ENCODE assay signal across 16 mouse cellular contexts in the genomic region with DNA sequence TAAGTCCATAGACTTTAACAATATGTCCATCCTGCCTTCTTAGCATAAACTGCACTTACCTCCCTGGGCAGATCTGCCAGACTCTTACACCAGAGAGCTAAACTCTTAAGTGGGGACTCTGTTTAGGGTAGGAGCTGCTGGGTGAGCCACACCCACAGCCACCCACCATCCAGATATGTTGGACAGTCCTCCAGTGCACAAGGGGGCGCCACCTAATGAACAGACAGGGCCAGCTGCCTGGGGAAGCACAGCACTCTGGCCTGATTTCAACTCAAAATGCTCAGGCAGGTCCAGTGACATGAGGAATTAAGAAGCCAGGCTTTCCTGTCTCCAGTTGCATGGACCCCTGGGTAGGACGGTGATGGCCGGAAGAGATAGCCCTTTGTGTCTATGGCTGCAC.
DNase-seq lines count a peak whose midpoint lies in the region; ATAC-seq and TF ChIP-seq lines count a peak whose summit lies in the region.
"Had no signal": no experiment of that assay in that cellular context is flagged by ENCODE, and none has a peak within 500 bp of the region (broad histone marks: within the 10 kb centered on the region; RNA-seq: fewer than 3 reads in every experiment).

No protein-coding gene starts in this region.

- TF ChIP-seq CTCF in kidney, adult 2 months (conservative IDR thresholded peaks at IDR 0.05; ENCODE audit: insufficient read depth, insufficient read length, low read depth, low read length) = 0 out of 2 replicates have a peak, but pooled peaks have one; percentile 10

- no peaks in the 10 kb centered on the region for H3K36me3 ChIP-seq in kidney, adult 2 months (ENCODE audit: control insufficient read depth, insufficient read depth, low read length)
- H3K36me3 ChIP-seq in kidney, embryonic 14.5 days (ENCODE audit: control insufficient read depth, insufficient read depth, low read length) = no peaks in the 10 kb centered on the region
- H3K36me3 ChIP-seq: embryonic facial prominence, embryonic 12.5 days; liver, embryonic 13.5 days had no signal

- no peak for TF ChIP-seq POLR2A in kidney, adult 2 months (IDR thresholded peaks at IDR 0.05; ENCODE audit: low read depth, low read length)

- no peaks in the 10 kb centered on the region for H3K9me3 ChIP-seq in kidney, embryonic 14.5 days (ENCODE audit: control insufficient read depth, low read length)
- H3K9me3 ChIP-seq: embryonic facial prominence, embryonic 12.5 days; liver, embryonic 13.5 days had no signal

- 93% methylated on average over 3 of the region's 3 CpGs for WGBS in kidney, adult 2 months
- WGBS in kidney, embryonic 14.5 days = 99% methylated on average over 3 of the region's 3 CpGs

- no peak for ATAC-seq in kidney, embryonic 14.5 days (ENCODE audit: low FRiP score, low TSS enrichment)

- H3K27ac ChIP-seq in kidney, adult 2 months (ENCODE audit: insufficient read depth, low read depth, low read length) = no peak overlapping the region
- H3K27ac ChIP-seq in kidney, embryonic 14.5 days (ENCODE audit: low read depth, low read length) = no peak overlapping the region
- H3K27ac ChIP-seq: embryonic facial prominence, embryonic 12.5 days; kidney, postnatal 0 days; liver, embryonic 13.5 days had no signal

- no peak overlapping the region for H3K9ac ChIP-seq in kidney, embryonic 14.5 days (ENCODE audit: low read depth, low read length)
- H3K9ac ChIP-seq: embryonic facial prominence, embryonic 12.5 days; liver, embryonic 13.5 days had no signal

- intact Hi-C loops in left cerebral cortex, postnatal 36 days (cut with DNase I) = no loop called here

- no peak overlapping the region for H3K4me3 ChIP-seq in kidney, adult 2 months (ENCODE audit: insufficient read depth, low read depth, low read length)
- no peak overlapping the region for H3K4me3 ChIP-seq in kidney, embryonic 14.5 days (ENCODE audit: low read length)
- H3K4me3 ChIP-seq: embryonic facial prominence, embryonic 12.5 days; liver, embryonic 13.5 days; myocyte had no signal

- DNase-seq in kidney, adult 2 months = no peak
- DNase-seq in thymus, postnatal 14 days = peak; percentile 10
- DNase-seq in thymus, postnatal 10 days (ENCODE audit: low spot score in 2 of 2) = no peak
- peak; percentile 87 for DNase-seq in ZHBTc4 (ENCODE audit: low read depth, low spot score)
- DNase-seq in left cerebral cortex, postnatal 36 days (ENCODE audit: low spot score in 2 of 2) = no peak
- no peak for DNase-seq in MN1 (ENCODE audit: low spot score)
- DNase-seq: adrenal gland, adult 8-10 months; cerebellum, adult 11-12 months; gastrocnemius, postnatal 25 days; liver, embryonic 13.5 days; lung, postnatal 14 days had no signal

- no peaks in the 10 kb centered on the region for H3K27me3 ChIP-seq in kidney, adult 2 months (replicated peaks; ENCODE audit: control insufficient read depth, insufficient read depth, low read length)
- peaks cover 2% of the 10 kb centered on the region; the same call in 1 of the 2 replicates for H3K27me3 ChIP-seq in kidney, embryonic 14.5 days (ENCODE audit: control insufficient read depth, insufficient read depth, low read length)
- H3K27me3 ChIP-seq: embryonic facial prominence, embryonic 12.5 days had no signal

- H3K4me1 ChIP-seq in kidney, adult 2 months (ENCODE audit: control insufficient read depth, insufficient read depth, low read length) = no peaks in the 10 kb centered on the region
- peaks cover 13% of the 10 kb centered on the region for H3K4me1 ChIP-seq in kidney, embryonic 14.5 days (ENCODE audit: control insufficient read depth, insufficient read depth, low read length)
- H3K4me1 ChIP-seq: liver, embryonic 13.5 days had no signal

- H3K4me2 ChIP-seq in kidney, embryonic 14.5 days (replicated peaks; ENCODE audit: low read depth, low read length) = no peak overlapping the region
- H3K4me2 ChIP-seq: embryonic facial prominence, embryonic 12.5 days; heart, embryonic 11.5 days; liver, embryonic 13.5 days had no signal

Comparison
In these comparisons a context has a peak if more than half of its experiments do, and no peak if none do; other contexts are left out.
1. DNase-seq: peak in thymus, postnatal 14 days (single experiment) and ZHBTc4 (single experiment); none in kidney, adult 2 months (single experiment), thymus, postnatal 10 days (0 of 2), left cerebral cortex, postnatal 36 days (0 of 2) and MN1 (single experiment).